In genomic region chr3:66555538-66555937, GRCm38 (mm10) we compare ENCODE assay signal across 20 mouse cellular contexts.
"Had no signal": no experiment of that assay in that cellular context is flagged by ENCODE, and none has a peak within 500 bp of the region (broad histone marks: within the 10 kb centered on the region; RNA-seq: fewer than 3 reads in every experiment).

No protein-coding gene starts in this region.

- H3K9ac ChIP-seq: kidney, embryonic 15.5 days; liver, embryonic 13.5 days; neural tube, embryonic 12.5 days; neural tube, embryonic 15.5 days; stomach, embryonic 15.5 days had no signal

- H3K36me3 ChIP-seq: kidney, embryonic 15.5 days; liver, embryonic 13.5 days; midbrain, embryonic 10.5 days; neural tube, embryonic 12.5 days; neural tube, embryonic 15.5 days; stomach, embryonic 15.5 days had no signal

- DNase-seq: kidney, adult 8-10 months; kidney, postnatal 10 days; kidney, postnatal 36 days; layer of hippocampus, postnatal 36 days; liver, embryonic 13.5 days; lung, adult 2 months; lung, postnatal 14 days; lung, postnatal 4 days; midbrain, embryonic 14.5 days; retina, postnatal 1 day; right cerebral cortex, postnatal 25 days; spleen, adult 18-20 months; thymus, postnatal 36 days had no signal

- H3K4me2 ChIP-seq: kidney, embryonic 15.5 days; liver, embryonic 13.5 days; neural tube, embryonic 12.5 days; neural tube, embryonic 15.5 days; stomach, embryonic 15.5 days had no signal

- H3K4me1 ChIP-seq: kidney, embryonic 15.5 days; liver, embryonic 13.5 days; neural tube, embryonic 12.5 days; neural tube, embryonic 15.5 days; stomach, embryonic 15.5 days had no signal

- H3K27ac ChIP-seq: kidney, embryonic 15.5 days; left cerebral cortex, adult 2 months; liver, embryonic 13.5 days; midbrain, embryonic 10.5 days; neural tube, embryonic 12.5 days; neural tube, embryonic 15.5 days; stomach, embryonic 15.5 days had no signal

- H3K4me3 ChIP-seq: kidney, embryonic 15.5 days; left cerebral cortex, adult 2 months; liver, embryonic 13.5 days; megakaryocyte, embryonic 14.5 days; midbrain, embryonic 10.5 days; neural tube, embryonic 12.5 days; neural tube, embryonic 15.5 days; stomach, embryonic 15.5 days had no signal

- H3K27me3 ChIP-seq: kidney, embryonic 15.5 days; liver, embryonic 13.5 days; megakaryocyte, embryonic 14.5 days; neural tube, embryonic 12.5 days; neural tube, embryonic 15.5 days; stomach, embryonic 15.5 days had no signal

- H3K9me3 ChIP-seq: kidney, embryonic 15.5 days; liver, embryonic 13.5 days; midbrain, embryonic 10.5 days; neural tube, embryonic 12.5 days; neural tube, embryonic 15.5 days; stomach, embryonic 15.5 days had no signal
